Mouse (Mus musculus): ENCODE results near the gene Hypm. TPM values are rescaled to one million over a fixed set of nuclear protein-coding genes. Genes with fewer than 3 reads are reported as not detected.

Hypm gene
- polyA plus RNA-seq (2016; fragmentation: Nextera tagmentation; extraction: Ambion mirVana), result not detected in 2 replicates

GRCm38 (mm10) chrX:9846628-9847027 is at the start of gene Hypm:
TSS of gene Hypm (plus strand) at chrX:9846928.
- Histone ChIP-seq H3K4me1 (replicated peaks) (no peaks in the 10 kb centered on the region), H3K9me3 (no peaks in the 10 kb centered on the region), H3K27ac (no peak within 1 kb of the TSS), H3K27me3 (ENCODE audit: insufficient read depth, poor library complexity, severe bottlenecking) (no peaks in the 10 kb centered on the region), H3K4me3 (no peak within 1 kb of the TSS), H3K36me3 (no peaks in the 10 kb centered on the region)
- no peak for DNase-seq (ENCODE audit: low spot score)
- WGBS, result 83% methylated on average over 3 of the region's 3 CpGs

GRCm38 (mm10) chrX:9810101-9810500 is 36.6 kb upstream of the Hypm start:
- H3K27ac ChIP-seq, result no peak overlapping the region
- H3K4me1 ChIP-seq (replicated peaks), result no peaks in the 10 kb centered on the region
- H3K36me3 ChIP-seq, result no peaks in the 10 kb centered on the region
- H3K4me3 ChIP-seq, result no peak overlapping the region
- no peaks in the 10 kb centered on the region for H3K9me3 ChIP-seq
- H3K27me3 ChIP-seq (ENCODE audit: insufficient read depth, poor library complexity, severe bottlenecking), result no peaks in the 10 kb centered on the region
- no peak for DNase-seq (ENCODE audit: low spot score)
- 82% methylated on average over 1 of the region's 1 CpGs for WGBS

GRCm38 (mm10) chrX:9812469-9812868 is 34.3 kb upstream of the Hypm start:
- Histone ChIP-seq H3K4me3 (no peak overlapping the region), H3K27ac (no peak overlapping the region), H3K27me3 (ENCODE audit: insufficient read depth, poor library complexity, severe bottlenecking) (no peaks in the 10 kb centered on the region), H3K9me3 (no peaks in the 10 kb centered on the region), H3K36me3 (no peaks in the 10 kb centered on the region), H3K4me1 (replicated peaks) (no peaks in the 10 kb centered on the region)
- DNase-seq (ENCODE audit: low spot score), result no peak

GRCm38 (mm10) chrX:9834779-9835178 is 11.9 kb upstream of the Hypm start:
- H3K36me3 ChIP-seq, result no peaks in the 10 kb centered on the region
- H3K27ac ChIP-seq, result no peak overlapping the region
- H3K27me3 ChIP-seq (ENCODE audit: insufficient read depth, poor library complexity, severe bottlenecking), result no peaks in the 10 kb centered on the region
- no peaks in the 10 kb centered on the region for H3K4me1 ChIP-seq (replicated peaks)
- no peaks in the 10 kb centered on the region for H3K9me3 ChIP-seq
- no peak overlapping the region for H3K4me3 ChIP-seq
- 67% methylated on average over 2 of the region's 2 CpGs for WGBS
- DNase-seq (ENCODE audit: low spot score), result no peak

- Histone ChIP-seq H3K27me3 (ENCODE audit: insufficient read depth, poor library complexity, severe bottlenecking) (no peaks in the 10 kb centered on the region), H3K27ac (no peak within 1 kb of the TSS), H3K9me3 (no peaks in the 10 kb centered on the region), H3K36me3 (no peaks in the 10 kb centered on the region), H3K4me1 (replicated peaks) (no peaks in the 10 kb centered on the region), H3K4me3 (no peak within 1 kb of the TSS)
- DNase-seq (ENCODE audit: low spot score), result no peak
- WGBS, result 48% methylated on average over 1 of the region's 1 CpGs
Measured at GRCm38 (mm10) chrX:9849403-9849802, 2.7 kb downstream of the Hypm start, which contains the start of gene H2al3. TSS of gene H2al3 (plus strand) at chrX:9849703.

- no peaks in the 10 kb centered on the region for H3K36me3 ChIP-seq
- no peaks in the 10 kb centered on the region for H3K4me1 ChIP-seq (replicated peaks)
- 93% methylated on average over 2 of the region's 2 CpGs for WGBS
- no peaks in the 10 kb centered on the region for H3K9me3 ChIP-seq
- DNase-seq (ENCODE audit: low spot score), result no peak
- H3K27ac ChIP-seq, result no peak overlapping the region
- no peaks in the 10 kb centered on the region for H3K27me3 ChIP-seq (ENCODE audit: insufficient read depth, poor library complexity, severe bottlenecking)
- no peak overlapping the region for H3K4me3 ChIP-seq
Measured at GRCm38 (mm10) chrX:9861859-9862258, 15.1 kb downstream of the Hypm start.

- DNase-seq (ENCODE audit: low spot score), result no peak
- 90% methylated on average over 2 of the region's 2 CpGs for WGBS
- H3K27ac ChIP-seq, result no peak overlapping the region
- H3K4me3 ChIP-seq, result no peak overlapping the region
- no peaks in the 10 kb centered on the region for H3K4me1 ChIP-seq (replicated peaks)
- no peaks in the 10 kb centered on the region for H3K27me3 ChIP-seq (ENCODE audit: insufficient read depth, poor library complexity, severe bottlenecking)
- H3K36me3 ChIP-seq, result no peaks in the 10 kb centered on the region
- no peaks in the 10 kb centered on the region for H3K9me3 ChIP-seq
Measured at GRCm38 (mm10) chrX:9875519-9875918, 28.8 kb downstream of the Hypm start.

GRCm38 (mm10) chrX:9885322-9885721 is 38.6 kb downstream of the Hypm start, which contains the start of gene Sytl5:
TSS of gene Sytl5 (plus strand) at chrX:9885622.
- no peak for DNase-seq (ENCODE audit: low spot score)
- Histone ChIP-seq H3K4me1 (replicated peaks) (no peaks in the 10 kb centered on the region), H3K27me3 (ENCODE audit: insufficient read depth, poor library complexity, severe bottlenecking) (no peaks in the 10 kb centered on the region), H3K9me3 (no peaks in the 10 kb centered on the region), H3K27ac (no peak within 1 kb of the TSS), H3K36me3 (no peaks in the 10 kb centered on the region), H3K4me3 (no peak within 1 kb of the TSS)
- WGBS, result 72% methylated on average over 2 of the region's 2 CpGs

Other genes starting within 250 kb of the Hypm start
- 14.3 and 15.8 TPM in 2 replicates for gene Dynlt3, start 183.9 kb upstream of the Hypm start, polyA plus RNA-seq (2016; fragmentation: Nextera tagmentation; extraction: Ambion mirVana)
- not detected in 2 replicates for gene H2al3, start 2.8 kb downstream of the Hypm start, polyA plus RNA-seq (2016; fragmentation: Nextera tagmentation; extraction: Ambion mirVana)
- 0.11 and 0.22 TPM in 2 replicates for gene Sytl5, start 38.7 kb downstream of the Hypm start, polyA plus RNA-seq (2016; fragmentation: Nextera tagmentation; extraction: Ambion mirVana)